Mouse (Mus musculus): ENCODE measurements around the gene Slc22a17.

DNA sequence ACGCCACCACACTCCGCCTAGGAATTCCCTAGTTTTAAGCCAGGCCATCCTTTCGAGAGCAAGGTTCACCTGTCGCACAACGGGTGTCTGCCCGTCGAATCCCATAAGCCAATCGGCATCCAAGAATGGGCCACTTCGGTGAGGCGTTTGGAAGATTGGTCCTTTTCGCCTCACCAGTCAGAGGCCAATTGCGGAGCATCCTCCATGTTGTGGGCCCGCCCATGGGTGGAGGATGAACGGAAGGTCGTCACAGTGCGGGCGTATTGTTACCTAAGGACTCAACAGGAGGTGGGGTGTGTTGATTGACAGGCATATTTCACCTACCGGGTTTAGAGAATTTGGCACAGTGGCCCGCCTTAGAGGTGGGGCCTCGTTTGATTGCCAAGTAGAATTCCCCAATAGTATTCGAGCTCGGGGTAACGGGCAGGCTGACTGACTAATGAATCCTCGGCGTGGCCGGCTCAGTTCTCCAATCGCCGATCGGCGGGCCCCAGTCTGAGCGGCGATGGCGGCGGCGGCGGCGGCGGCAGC is 19.2 kb downstream of the Slc22a17 start:
- TF ChIP-seq CTCF (IDR thresholded peaks at IDR 0.05; ENCODE audit: control insufficient read depth, insufficient read depth, insufficient replicate concordance, low read depth, low read length) (0 out of 2 replicates have a peak, but pooled peaks have one; percentile 26), POLR2A (IDR thresholded peaks at IDR 0.05; ENCODE audit: control insufficient read depth, low read depth, low read length) (peak; percentile 97)
